Mouse (Mus musculus) skeletal muscle tissue, adult 2 months (tissue): ENCODE measurements around the gene Klhdc7b.
"Not testable (repeated sequence)": the region's sequence is repeated elsewhere in the genome, so short reads cannot be mapped to it uniquely, and the experiment has no call there.

Experiments used
- DNase-seq: peaks from one replicate; pipeline ENCODE4 v3.0.0-alpha.2; 2012; ENCODE audit warnings: low read depth, low spot score

Gene Klhdc7b

GRCm38 (mm10) chr15:89428136-89428790, 43.5 kb downstream of the Klhdc7b start:
- DNase-seq = no peak

- no peak for DNase-seq
Measured at GRCm38 (mm10) chr15:89428821-89429351, 44.2 kb downstream of the Klhdc7b start.

- peak; percentile 94 for DNase-seq
Measured at GRCm38 (mm10) chr15:89429352-89430221, 44.9 kb downstream of the Klhdc7b start, which contains the start of the genes C730034F03Rik, Gm44502 and Chkb. TSS of gene C730034F03Rik (plus strand) at chr15:89429589. TSS of gene Gm44502 (minus strand) at chr15:89429696. TSS of gene Chkb (minus strand) at chr15:89429908.

- DNase-seq = no peak
Measured at GRCm38 (mm10) chr15:89430341-89430740, 45.6 kb downstream of the Klhdc7b start.

GRCm38 (mm10) chr15:89430771-89431170, 46.1 kb downstream of the Klhdc7b start:
- not testable (repeated sequence) for DNase-seq

GRCm38 (mm10) chr15:89431271-89431670, 46.6 kb downstream of the Klhdc7b start:
- no peak for DNase-seq

GRCm38 (mm10) chr15:89431806-89432205, 47.1 kb downstream of the Klhdc7b start:
- no peak for DNase-seq

GRCm38 (mm10) chr15:89432946-89433345, 48.2 kb downstream of the Klhdc7b start:
- DNase-seq = no peak

- DNase-seq = no peak
Measured at GRCm38 (mm10) chr15:89434136-89434535, 49.4 kb downstream of the Klhdc7b start.

- no peak for DNase-seq
Measured at GRCm38 (mm10) chr15:89435878-89436277, 51.2 kb downstream of the Klhdc7b start.
